Mouse (Mus musculus) thymus, adult 2 months (tissue): ENCODE data around the gene Unc5b.

Source experiments
- CTCF ChIP-seq: fragments of 200-500 bp; IDR thresholded peaks from 2 replicates; pipeline ENCODE4 v1.5.1; 2012; ENCODE audit warnings: mild to moderate bottlenecking, control low read depth, low read length, moderate library complexity, borderline replicate concordance; ENCODE audit not compliant: control insufficient read depth, poor library complexity, insufficient read depth; ENCODE audit errors: extremely low read depth
- POLR2A ChIP-seq: fragments of 200-500 bp; IDR thresholded peaks from 2 replicates; pipeline ENCODE4 v1.6.1; 2012; ENCODE audit warnings: mild to moderate bottlenecking, low read length, control low read depth, moderate library complexity; ENCODE audit not compliant: control insufficient read depth, poor library complexity, insufficient read depth; ENCODE audit errors: extremely low read depth

DNA sequence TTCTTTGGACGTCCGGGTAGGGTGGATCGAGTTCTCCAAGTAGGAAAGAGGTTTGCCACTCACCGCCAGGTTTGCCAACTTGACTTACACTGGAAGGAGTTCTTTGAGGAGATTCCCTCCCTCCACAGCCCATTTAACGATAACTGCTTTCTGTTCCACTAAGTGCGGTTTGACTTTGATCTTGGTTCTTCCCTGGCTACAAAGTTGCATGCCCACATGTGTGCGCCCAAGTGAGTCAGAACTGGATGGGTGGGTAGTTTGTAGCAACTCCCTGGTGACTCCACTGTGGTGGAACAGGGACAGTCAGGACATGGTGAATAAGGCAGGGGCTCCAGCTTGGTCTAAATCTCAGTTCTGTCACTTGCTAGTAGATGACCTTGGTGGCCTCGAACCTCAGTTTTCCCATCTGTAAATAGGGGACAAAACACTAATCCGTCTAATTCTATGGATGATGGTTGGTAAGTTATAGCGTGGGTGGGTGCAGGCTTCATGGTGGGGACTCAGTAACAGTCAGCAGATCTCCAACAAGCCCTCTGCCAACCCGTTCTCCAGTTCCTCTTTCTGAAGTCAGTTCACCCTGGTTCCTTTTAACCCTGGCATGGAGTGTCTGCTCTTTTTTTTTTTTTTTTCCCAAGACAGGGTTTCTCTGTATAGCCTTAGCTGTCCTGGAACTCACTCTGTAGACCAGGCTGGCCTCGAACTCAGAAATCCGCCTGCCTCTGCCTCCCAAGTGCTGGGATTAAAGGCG, 86.7 kb downstream of the Unc5b start:
- no peak for TF ChIP-seq POLR2A
- no peak for TF ChIP-seq CTCF
